Mouse (Mus musculus) lung, postnatal 36 days (tissue): ENCODE data around the gene Olfr1510.
"Not testable (repeated sequence)": the region's sequence is repeated elsewhere in the genome, so short reads cannot be mapped to it uniquely, and the experiment has no call there.

ENCODE experiments used
- DNase-seq: peaks from one replicate; pipeline ENCODE4 v3.0.0; 2022; ENCODE audit warnings: mixed read lengths

Gene Olfr1510

DNA sequence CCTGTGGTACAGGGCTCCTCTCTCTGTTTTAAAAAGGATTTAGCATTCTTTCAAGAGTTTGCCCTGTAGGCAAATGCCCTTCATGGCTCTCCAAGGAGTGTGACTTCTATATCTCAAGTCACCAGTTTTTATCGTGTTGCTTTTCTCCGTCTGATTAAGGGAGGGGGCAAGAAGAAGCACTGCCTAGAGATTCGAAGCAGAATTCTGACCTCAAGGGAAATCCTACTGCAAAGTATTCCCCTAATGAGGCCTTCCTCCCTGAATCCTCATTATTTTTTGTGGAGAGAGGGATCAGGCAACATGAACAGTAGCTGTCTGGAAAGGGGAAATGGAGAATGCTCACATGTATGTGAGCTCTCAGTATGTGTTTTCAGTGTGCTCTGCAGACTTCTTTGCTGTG lies at the start of gene Olfr1510:
Gene Olfr1510 (minus strand): TSS at position 101 of the 400 bp plus-strand sequence.
- DNase-seq: no peak

DNA sequence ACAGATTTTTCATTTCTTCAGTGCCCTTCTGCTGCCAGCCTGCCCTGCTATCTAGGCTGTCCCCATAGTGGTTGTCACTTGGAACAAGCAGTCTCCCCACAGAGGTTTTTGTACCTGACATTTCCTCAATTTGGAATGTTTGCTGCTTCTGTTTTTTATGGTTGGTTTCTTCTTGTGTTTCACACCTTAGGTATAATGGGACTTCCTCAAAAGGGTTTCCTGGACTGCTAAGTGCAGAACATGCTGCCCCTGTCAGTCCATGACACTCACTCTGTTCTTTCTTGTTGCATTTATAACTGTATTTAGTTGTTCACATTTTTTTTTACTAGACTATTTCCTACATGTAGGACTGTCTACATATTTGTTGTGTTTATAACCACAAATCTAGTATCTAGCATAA lies 47.8 kb upstream of the Olfr1510 start:
- no peak for DNase-seq

DNA sequence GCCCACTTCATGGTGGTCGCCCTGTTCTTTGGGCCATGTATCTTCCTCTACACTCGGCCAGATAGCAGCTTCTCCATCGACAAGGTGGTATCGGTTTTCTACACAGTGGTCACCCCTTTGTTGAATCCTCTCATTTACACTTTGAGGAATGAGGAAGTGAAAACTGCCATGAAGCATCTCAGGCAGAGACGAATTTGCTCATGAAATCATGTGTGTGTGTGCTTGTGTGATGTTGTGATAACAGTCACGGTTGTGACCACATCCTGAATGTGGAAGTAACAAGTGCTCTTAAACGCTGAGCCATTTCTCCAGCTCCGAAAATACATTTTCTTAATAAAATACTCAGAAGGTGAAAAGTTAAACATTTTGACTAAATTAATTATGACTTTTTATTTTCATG lies 37.0 kb upstream of the Olfr1510 start:
- peak; percentile 4 for DNase-seq

DNA sequence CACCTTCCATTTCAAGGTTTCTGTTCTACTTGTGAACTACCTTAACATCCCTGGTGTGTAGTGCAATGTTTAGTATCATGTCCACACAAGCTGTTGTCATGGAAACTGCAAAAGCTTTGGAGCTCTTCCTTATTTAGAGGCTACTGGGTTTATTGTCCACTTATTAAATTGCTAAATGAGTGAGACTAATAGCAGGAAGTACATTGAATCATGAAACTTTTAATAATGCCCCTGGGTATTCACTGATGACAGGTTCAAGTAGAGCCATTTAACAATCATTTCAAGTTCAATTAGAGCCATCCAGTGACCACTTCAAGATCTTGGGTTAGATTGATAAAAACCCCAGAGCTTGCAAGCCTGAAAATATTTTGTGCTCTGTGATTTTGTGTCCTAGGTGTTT lies 28.5 kb upstream of the Olfr1510 start, which contains the start of gene Olfr1509:
Gene Olfr1509 (plus strand): TSS at position 301 of the 400 bp plus-strand sequence.
- no peak for DNase-seq

DNA sequence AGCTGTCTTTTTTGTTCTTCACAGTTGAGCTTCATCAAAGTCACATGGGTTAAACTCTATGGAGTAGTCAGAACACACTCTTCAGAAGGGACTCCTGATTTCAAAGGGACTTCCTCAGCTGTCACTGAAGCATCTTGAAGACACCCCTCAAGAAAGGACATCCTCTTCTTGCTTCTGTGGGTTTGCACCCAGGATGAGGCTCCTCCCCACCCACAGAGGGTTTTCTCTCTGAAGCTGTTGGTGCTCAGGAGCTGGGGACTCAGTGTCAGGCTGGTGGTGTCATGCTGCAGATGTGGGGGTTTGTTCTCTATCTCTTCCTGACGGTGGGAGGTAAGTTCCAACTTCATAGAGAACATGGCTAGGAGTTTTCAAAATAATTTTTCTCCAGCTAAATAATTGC lies 13.5 kb upstream of the Olfr1510 start:
- no peak for DNase-seq

DNA sequence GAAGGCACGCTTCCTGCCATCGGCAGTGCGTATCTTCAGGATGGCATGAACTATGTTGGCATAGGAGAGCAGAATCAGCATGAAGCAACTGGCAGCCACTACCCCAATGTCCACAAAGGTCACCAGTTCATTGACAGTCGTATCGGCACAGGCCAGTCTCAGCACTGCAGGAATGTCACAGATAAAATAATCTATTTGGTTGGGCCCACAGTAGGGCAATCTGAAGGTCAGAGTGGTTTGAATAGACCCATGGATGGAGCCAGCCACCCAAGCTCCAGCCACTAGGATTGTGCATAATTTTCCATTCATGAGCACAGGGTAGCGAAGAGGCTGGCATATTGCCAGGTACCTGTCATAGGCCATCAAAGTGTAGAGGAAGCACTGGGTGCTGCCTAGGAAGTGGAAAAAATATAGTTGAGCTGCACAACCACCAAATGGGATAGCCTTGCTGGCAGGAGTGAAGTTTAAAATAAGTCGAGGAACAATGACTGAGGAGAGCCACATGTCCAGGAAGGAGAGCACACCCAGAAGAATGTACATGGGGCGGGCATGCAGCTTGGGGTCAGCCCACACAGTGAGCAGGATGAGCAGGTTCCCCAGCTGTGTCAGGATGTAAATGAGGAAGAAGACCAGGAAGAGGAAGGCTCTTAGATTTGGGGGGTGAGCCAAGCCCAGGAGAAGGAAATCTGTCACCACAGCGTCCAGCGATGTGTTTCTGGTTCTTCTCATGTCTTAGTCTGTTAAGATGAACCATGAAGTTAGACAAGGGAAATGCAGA lies 3.8 kb downstream of the Olfr1510 start:
- not testable (repeated sequence) for DNase-seq

DNA sequence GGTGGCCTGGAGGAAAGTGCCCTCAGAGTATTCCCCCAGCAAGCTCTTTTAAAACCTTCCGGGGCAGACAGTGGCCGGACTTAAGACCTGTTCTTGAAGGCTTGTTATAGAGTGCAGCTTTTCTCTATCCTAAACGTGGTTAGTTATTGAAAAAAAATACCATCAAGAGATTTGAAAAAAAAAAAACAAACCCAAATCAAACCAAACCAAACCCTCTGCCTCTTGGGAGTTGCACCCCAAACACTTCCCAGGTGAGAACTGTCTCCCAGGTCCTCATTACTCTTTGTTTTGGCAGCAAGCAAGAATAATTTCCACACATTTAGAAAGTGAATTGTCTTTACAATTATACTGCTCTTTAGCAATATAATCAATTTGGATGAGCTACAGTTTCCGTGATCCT lies 16.9 kb downstream of the Olfr1510 start, which contains the start of gene Olfr1511:
Gene Olfr1511 (minus strand): TSS at position 101 of the 400 bp plus-strand sequence.
- DNase-seq: no peak

DNA sequence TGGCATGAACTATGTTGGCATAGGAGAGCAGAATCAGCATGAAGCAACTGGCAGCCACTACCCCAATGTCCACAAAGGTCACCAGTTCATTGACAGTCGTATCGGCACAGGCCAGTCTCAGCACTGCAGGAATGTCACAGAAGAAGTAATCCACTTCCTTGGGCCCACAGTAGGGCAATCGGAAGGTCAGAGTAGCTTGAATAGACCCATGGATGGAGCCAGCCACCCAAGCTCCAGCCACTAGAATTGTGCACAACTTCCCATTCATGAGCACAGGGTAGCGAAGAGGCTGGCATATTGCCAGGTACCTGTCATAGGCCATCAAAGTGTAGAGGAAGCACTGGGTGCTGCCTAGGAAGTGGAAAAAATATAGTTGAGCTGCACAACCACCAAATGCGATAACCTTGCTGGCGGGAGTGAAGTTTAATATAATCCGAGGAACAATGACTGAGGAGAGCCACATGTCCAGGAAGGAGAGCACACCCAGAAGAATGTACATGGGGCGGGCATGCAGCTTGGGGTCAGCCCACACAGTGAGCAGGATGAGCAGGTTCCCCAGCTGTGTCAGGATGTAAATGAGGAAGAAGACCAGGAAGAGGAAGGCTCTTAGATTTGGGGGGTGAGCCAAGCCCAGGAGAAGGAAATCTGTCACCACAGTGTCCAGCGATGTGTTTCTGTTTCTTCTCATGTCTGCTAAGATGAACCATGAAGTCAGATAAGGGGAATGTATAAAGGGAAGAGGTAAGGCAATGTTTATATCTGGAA lies 23.9 kb downstream of the Olfr1510 start:
- not testable (repeated sequence) for DNase-seq

DNA sequence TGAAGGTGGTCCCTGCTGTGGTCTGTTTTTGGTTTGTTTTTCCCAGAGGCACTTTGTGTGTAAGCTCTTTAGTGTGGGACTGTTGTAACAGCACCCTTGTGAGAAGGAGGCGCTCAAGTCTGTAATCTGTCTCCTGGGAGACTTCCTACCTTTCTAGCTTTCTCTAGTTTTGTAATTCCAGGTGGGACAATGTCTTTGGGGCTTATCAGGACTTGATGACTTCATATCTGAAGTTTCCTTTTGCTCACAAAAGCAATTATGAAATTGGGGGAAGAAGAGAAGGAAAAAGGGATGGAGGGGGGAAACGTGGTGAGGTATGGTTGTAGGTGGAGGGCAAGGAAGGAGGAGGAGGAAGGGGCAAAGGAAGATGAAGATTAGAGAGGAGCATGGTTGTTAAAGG lies 35.1 kb downstream of the Olfr1510 start, which contains the start of gene Olfr1512:
Gene Olfr1512 (minus strand): TSS at position 101 of the 400 bp plus-strand sequence.
- no peak for DNase-seq

DNA sequence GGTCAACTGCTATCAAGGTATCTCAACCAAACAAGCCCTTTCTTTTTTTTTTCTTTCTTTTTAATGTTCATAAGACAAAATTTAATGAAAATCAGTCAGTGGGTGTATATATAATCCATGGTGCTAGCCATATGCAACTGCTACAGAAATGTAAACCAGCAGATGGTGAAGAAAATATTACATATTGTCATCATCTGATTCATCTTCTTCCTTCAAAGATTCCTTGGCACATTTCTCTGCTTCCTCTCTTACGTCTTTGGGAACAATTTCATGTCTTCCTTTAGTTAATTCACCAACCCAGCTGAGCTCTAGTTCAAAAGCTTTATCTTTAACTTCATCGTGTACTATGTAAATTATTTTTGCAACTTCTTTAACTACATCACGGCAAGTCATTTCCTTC lies 45.4 kb downstream of the Olfr1510 start:
- DNase-seq: no peak
